Mouse (Mus musculus): ENCODE results near the gene Defb23.

DNA sequence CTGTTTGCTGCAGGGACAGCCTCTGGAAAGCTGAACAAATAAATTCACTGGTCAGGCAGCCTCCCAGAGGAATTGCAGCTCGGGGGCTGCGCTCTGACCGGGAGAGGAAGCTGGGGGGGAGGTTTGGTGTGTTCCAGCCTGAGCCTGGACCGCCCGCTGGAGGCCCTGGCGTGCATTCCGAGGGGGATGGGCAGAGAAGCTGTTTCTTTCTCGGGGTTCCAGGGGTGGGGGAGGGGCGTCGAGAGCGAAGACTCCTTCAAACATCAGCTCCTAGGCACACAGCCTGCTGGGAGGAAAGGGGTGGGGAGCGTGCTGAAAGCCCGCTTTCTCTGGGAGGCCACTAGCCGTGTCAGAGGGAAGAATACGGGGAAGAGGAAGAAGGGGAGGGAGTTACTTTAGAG, 53.4 kb downstream of the Defb23 start:
- TF ChIP-seq POLR2A (IDR thresholded peaks at IDR 0.05; ENCODE audit: insufficient read depth, low read length) (no peak), CTCF (IDR thresholded peaks at IDR 0.05; ENCODE audit: low read depth, low read length) (no peak)

All from ES-Bruce4 (cell line).